Mouse (Mus musculus) mesoderm, embryonic 11.5 days (tissue): ENCODE measurements at regions not wholly inside any gene's neighbourhood (a gene's known extent, or its start where the extent isn't known, plus 50 kb on each side); places are given as distances from the start of the nearest gene placed in this dataset.
"Not testable (repeated sequence)": the region's sequence is repeated elsewhere in the genome, so short reads cannot be mapped to it uniquely, and the experiment has no call there.

Experiments used
- DNase-seq: peaks from one replicate; pipeline ENCODE4 v3.0.0-alpha.2; 2012; ENCODE audit warnings: low read depth, low spot score

DNA sequence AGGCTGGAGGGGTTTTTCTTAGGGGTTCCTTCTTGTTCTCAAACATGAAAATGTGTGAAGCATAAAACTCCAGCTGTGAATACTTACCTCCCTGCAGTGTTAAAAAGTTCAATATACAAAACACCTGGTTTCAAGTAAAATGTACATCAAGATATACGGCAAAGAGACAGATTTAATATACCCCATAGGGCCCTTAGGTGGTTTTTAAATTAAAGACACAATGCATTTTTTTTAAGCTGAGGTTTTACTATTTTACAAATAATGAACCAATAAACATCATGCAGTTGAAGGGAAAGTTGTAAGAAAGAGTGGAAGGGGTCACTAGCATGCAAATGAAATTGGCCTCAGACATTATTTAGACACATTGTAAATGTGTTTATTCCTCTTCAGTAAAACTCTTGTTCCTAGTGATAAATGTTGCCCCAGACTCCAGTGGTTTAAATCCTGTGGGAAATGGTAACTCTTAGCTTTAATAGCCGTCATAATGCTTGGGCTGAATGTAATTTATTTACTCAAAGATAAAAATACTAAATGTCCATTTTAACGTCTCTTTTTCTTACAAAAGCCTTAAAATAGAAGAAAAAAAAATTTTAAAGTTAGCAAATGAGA is 1337.9 kb downstream of the Efnb2 start:
- DNase-seq: no peak

DNA sequence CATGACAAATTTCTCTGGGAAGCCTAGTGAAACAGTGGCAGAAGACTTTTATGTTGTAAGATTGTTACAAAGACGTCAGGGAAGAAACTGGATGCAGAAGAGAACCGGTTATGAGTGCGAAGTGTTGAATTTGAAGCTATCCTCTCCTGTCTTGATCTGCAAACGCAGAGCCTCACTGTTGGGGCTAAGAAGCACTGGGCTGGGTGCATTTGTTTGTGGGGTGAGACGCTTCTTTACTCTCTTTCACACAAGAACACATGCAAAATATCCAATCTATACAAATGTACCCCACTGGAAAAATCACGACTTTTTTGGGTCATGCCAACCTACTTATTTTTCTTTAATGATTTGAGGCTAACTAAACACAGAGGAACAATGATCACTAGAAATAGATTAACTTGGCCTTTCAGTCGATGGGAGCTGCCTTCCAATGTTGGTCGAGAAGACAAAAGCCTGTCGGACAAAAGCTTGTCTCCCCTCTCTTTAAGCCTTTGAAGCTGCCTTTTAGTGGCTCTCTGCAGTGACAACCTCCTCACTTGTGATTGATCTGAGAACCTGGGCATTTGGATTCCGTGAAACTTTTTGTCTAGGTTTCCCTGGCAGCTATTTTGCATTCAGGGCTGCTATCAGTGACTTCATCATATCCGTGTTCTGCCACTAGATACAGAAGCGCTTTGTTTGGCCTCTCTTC is 1338.5 kb downstream of the Efnb2 start:
- DNase-seq: peak; percentile 73

DNA sequence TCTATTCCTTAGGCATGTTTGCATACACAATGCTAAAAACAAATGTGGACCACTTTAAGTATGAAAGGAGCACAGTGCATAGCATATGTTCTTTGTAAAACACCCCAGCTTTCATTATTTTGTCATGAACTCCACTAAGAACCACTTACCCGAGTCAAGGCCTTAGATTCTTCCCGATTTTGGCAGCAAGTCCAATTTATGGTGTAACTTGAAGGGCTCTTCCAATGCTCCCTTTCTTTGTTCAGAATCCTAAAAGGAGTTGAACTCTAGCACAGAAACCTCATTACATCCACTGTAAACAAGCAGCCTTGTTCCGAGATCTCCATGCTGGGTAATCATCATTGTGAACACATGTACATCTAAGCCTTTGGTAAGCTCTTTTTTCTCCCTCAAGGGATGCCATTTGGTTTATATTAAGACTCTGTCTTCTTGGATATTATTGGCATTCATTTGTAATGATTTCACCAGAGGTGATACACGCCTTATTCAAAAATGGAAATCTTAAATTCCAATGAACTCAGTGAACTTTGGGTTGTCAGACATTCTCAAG is 1344.2 kb downstream of the Efnb2 start:
- DNase-seq: no peak

DNA sequence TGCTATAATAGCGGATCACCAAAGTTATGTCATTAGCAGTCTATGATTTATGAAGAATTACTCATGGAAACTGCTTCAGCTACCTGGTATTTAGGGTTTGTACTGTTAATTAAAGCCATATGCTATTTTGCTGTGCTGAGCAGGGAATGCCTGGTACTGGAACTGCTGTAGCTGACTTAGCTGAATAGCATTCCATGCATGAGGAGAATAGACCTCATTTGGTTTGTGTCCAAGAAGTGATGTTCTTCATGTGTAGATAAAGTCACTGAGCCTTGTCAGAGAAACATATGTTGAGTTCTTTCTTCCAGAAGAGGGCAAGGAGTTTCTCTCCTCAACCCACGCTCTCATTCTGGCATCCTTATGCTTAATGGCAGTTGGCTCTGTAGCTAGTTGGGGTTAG is 1351.8 kb downstream of the Efnb2 start:
- peak; percentile 17 for DNase-seq

DNA sequence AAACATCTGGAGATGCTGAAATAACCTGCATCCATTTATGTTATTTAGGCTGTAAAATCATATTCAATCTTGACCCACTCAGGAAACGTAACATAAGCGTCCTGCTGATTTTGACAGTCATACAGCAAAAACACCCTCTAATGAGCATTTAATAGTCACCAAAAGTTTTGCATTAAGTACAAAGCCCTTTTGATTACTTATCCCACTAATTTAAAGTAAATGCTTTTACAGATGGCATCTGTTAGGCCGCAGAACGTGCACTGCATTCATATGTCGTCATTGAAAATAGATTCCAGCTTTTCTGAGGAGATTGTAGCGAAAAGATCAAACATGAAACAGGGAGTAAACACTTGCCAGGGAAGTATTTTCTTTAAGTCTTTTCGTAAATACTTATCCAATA is 1371.7 kb downstream of the Efnb2 start:
- no peak for DNase-seq

DNA sequence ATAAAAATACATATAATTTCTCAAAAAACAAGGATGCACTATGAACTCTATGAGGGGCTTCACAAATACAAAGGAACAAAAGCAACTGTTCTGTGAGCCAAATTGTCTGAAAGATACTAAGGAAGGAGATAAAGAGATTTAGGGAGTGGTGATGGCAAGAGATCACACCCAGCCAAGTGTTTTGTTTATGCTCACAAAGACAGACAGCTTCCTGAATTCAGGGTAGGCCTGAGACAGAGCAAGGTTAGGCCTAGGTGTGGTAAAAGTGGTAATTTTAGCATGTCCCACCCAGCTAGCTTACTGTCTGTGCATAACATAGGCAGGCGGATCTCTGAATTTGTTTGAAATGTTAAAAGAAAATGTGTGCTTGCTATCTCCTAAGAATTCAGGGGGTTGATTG is 1374.5 kb downstream of the Efnb2 start:
- DNase-seq: no peak

DNA sequence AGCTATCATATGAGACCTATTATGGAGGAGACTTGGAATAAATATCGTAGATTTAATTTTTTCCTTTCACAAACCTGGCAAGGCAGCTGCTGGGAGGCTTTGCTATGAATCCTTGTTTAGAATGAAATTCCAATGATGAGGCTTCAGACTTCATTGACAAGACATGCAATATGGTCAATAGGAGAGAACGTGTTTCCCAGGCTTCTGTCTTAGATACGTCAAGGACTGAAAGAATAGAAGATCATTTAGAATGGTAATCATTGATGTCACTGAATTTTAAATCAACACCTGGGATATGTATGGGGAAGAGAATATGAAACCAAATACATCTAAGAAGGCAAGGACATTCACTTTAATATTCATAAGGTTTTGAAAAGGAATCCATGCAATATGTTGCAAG is 1393.6 kb downstream of the Efnb2 start:
- no peak for DNase-seq

DNA sequence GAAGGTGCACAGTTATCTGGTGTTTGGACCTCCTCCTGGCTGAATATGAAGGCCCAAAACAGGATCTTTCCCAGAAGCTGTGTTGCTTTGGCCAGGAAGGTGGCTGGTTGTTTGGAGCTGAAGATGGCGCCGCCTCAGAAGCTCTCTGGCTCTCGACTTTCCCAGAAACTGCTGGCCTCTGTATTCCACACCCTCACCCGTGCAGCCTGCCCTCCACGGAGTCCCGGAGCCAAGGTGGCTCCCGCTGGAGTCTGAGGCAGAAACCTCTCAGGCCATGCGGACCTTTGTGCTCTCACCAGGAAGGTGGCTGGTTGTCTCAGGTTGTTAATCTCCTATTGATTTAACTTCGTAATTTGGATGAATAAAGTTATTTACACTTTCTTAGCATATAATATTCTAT is 1406.7 kb downstream of the Efnb2 start:
- DNase-seq: not testable (repeated sequence)

DNA sequence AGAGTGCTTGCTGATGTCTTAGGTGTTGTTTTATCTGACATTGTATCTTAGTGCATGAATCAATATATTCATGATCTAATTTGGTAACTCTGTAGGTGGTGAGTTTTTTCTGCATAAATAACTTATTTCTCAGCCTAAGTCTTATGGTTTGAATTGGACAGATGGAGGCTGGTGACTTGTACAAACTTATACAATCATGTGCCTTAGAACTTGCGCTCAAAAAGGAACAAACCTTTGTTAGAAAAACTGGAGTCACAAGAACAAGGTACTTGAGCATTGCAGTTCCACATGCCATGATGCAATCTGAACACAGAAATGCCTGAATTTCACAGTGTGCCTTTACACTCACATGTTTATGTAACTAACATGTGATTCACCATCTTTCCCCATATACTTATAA is 1420.7 kb downstream of the Efnb2 start:
- no peak for DNase-seq

DNA sequence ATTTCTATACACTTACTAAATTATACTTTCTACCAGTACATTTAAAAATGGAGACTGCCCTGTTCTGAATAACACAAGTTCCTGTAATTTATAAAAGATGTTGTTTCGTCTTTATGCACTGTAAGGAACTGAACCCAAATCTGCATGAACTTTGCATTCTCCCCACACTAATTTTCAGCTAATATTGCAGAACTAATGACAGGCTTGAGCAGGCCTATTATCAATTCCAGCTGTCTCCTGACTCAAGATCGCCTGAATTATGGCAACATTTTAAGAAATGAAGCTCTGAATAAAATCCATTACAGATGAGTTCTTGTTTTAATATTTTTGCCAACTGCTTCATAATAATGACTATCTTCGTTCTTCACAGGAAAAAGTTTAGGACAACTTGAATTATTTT is 1427.0 kb downstream of the Efnb2 start:
- DNase-seq: no peak

DNA sequence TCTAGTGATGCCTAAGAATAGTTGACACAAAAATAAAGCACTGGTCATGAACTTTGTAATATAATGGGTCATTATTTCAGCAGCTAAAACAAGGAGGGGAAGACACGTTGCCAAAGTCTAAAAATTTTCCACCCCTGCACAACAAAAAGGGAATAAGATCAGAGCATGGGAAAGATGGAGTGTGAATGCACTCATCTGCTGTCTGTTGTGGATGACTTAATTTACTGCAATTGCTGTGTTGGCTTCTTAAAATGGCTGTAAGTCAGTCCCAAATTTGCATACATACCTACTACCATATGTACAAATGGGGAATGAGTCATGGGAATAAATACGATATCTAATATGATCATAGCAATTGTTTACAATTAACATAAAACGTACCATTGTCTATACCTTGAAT is 1441.7 kb downstream of the Efnb2 start:
- no peak for DNase-seq

DNA sequence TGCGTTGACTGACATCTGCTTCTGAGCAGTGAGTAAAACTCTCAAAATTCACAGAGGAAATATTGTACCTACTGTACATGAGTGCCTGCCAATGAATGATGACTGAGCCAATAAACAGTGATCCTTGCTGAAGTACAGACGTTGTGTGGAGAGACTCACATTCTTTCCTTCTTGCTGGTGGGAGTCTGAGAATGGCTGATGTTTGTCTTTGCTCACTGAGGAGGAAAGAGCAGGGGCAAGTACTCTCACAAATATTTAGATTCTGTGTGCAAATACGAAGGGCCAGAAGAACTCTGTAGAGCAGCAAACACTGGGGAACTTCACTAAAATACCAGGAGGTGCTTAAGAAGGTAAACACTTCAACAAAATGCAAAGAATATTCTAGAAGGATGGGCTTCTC is 1453.9 kb downstream of the Efnb2 start:
- DNase-seq: peak; percentile 5

DNA sequence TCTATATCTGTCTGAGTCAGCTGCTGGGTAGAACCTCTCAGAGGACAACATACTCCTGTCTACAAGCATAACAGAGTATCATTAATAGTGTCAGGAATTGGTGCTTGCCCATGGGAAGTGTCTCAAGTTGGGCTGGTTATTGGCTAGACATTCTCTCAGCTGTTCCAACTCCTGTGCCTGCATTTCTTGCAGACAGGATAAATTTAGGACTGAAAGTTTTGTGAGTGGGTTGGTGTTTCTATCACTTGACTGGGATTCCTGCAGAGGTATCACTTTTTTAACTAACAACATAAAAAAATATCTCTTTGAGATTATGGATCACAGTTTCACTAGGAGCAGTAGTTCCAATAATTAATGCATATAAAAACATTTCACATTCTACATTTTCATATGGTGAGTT is 1454.4 kb downstream of the Efnb2 start:
- no peak for DNase-seq

DNA sequence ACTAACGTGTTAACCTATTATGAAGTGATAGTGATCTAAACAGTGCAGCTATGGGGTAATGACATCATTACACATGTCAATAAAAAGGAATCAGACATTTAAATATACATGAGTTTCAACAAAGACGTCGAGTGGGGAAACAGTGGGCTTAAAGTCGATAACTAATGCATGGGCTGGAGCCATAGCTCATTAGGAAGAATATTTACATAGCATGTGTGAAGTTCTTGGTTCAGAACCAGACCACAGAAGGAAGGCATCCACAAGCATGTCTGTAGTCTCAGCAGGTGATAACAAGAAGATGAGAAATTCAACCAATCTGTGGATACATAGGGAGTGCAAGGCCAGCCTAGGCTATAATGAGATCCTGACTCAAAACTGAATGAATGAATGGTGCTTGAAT is 1456.0 kb downstream of the Efnb2 start:
- DNase-seq: no peak

DNA sequence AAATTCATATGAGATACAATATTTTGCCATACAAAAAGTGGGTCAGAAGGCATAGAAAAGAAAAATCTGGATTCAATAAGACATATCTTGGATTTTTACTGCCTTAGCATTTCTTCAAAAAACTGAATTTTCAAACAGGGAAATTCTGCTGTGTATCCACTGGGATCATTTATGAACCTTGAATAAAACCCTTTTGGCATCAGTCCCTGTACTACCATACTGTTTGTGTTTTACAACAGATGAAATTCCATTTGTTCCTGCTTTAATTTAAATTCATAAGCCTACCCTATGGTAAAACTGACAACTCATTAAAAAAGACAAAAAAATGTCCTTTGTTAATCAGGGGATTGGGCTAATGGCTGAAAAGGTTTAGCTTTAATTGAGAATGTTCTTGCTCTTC is 1470.3 kb downstream of the Efnb2 start:
- no peak for DNase-seq

DNA sequence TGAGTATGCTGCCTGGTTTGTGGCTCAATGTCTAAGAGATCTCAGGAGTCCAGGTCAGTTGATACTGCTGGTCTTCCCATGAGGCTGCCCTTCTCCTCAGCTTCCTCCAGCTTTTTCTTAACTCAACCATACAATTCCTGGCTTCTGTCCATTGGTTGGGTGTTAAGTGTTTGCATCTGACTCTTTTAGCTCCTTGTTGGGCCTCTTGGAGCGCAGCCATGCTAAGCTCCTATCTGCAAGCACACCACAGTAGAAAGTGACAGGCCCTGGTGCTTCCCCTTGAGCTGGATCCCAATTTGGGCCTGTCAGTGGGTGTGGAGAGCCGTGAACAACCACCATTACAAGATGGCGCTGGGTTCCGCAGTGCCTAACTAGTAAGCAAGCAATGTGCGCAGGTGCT is 1497.7 kb downstream of the Efnb2 start:
- no peak for DNase-seq

DNA sequence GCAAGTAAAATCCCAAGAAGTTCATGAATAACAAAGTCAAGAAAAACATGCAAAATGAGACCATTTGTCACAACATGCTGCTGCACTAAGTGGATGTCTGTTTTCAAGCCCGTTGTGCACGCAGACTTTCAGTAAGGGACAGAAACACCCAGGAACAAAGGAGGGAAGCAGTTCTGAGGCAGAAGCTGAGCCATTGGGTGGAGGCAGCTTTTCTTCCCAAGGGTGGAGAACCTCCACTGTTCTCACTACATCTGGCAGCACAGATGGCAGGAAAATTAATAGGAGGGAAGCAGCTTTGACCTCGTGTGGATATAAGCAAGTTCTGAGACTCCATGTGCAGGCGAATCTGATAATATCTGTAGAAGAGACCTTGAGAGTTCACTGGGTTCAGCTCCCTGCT is 1529.3 kb downstream of the Efnb2 start:
- DNase-seq: peak; percentile 23

DNA sequence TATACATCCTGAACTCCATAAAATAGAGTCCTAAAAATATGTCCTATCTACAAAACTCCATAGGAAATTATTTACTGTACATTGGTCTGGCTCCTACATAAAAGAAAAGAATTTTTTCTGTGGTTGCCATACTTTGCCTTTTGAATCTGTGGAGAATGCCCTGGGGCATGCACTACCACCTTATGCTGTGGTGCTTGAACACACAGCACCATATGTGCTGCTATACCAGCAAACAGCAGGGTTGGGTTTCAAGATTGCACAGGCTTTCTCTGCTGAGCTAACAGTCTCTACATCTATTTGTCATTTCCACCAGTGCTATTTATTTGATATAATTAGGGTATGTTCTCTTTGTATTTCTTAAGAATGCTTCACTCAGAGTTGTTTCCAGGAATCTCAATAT is 1552.2 kb downstream of the Efnb2 start:
- DNase-seq: peak; percentile 6

DNA sequence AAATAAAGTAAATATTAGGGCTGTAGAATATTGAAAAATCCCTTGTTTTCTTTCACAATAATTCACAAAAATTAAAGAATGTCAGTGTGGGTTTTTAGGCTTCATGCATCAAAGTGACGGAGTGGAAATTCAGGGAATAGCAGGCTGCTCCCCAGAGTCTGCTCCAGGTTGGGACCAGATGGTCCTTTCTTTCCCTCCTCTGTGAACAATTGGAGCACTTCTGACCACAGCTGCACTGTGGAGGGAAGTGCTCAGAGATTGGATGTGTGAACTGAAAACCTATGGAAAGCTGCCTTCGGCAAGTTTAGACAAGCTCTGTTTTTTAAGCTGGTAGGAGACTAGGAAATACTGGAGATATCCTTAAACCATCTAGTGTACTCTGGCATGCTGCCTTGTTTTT is 1563.5 kb downstream of the Efnb2 start:
- DNase-seq: peak; percentile 69

DNA sequence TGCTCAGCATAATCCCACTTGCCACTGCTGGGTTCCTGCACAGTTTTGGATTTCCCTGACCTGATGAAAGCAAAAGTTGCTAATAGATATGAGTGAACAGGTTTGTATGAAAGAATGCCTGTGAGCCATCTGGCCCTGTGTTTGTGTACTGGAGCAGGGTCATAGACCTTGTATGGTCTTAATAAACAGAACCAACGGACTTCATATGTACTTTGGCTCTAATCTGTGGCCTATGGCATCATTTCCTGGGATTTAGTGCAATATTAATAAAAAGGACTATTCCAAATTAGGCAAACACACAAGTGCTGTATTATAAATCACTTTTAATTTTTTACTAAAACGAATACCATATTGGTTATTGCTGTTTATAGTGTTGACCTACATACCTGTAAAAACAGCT is 1568.2 kb downstream of the Efnb2 start:
- no peak for DNase-seq

DNA sequence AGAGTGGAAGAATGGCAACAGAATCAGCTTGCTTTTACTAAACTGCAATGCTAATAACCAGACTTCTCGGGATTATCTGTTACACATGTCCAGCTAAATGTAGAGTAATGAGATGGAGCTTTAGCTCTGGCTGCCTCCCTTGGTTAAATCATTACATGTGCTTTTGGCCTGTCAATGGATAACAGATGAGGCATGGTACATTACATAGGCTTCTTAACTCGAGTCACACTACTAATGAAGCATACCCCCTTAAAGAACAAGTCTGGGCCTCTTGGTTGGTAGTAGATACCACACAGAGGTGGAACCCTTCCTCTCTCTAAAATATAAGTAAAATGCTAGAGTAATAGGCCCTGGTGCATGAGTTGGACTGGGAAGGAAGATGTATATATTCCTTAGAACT is 1572.9 kb downstream of the Efnb2 start:
- peak; percentile 6 for DNase-seq

DNA sequence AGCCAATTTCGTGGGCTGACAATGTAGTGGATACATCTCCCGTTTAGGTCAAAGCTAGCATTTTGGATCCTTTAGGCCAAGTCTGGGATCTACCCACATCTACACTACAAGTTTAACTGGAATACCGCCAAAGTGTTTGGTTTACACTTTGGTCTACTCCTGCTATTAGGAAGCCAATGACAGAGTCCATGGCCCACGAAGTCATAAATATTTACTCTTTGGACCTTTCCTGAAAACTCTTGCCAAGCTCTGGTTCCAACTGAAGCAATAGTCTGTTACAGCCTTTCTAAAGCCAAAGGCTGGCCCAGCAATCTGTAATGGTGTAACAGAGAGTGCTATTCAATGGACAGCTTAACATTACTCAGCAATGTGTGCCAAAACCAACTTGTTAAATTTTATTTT is 1600.8 kb downstream of the Efnb2 start:
- no peak for DNase-seq

DNA sequence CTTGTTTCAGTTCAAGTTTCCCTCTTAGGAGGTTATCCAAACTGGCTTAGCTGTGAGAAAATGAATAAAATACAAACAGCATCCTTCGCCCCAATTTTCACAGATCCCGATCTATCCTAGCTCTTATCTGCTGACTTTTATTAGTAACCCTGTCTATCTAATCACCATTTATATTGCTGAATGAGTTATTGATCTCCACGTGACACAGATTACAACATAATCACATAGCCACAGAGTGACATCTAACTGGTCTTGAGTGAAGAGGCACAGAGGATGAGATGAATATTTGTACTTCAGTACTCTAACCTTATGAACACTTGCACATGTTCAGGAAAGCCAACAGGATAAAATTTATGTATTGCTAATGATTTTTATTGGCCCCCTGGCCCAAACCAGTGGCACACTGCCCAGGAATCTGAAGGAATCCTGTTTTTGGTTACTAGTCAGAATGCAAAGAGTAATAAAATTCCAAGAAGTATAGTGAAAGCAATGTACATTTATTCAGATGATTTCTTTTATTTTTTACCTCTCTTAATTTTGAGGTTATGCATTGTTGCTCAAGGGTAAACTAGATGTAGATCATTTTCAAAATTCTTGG is 1634.7 kb downstream of the Efnb2 start:
- DNase-seq: no peak
